Mouse (Mus musculus): ENCODE results near the gene Vmn1r40.

GRCm38 (mm10) chr6:89659692-89660423 is 47.5 kb upstream of the Vmn1r40 start:
- TF ChIP-seq CTCF (IDR thresholded peaks at IDR 0.05; ENCODE audit: low read depth, low read length) (peak; percentile 84), POLR2A (IDR thresholded peaks at IDR 0.05; ENCODE audit: extremely low read depth, insufficient read depth, low read length) (no peak)

All from liver, adult 2 months (tissue).